Mouse (Mus musculus) skeletal muscle tissue, adult 2 months (tissue): ENCODE measurements around the gene Itpr1.
A peak's percentile ranks its signal among the peaks of the same experiment; 100 is the strongest.

ENCODE experiments used
- DNase-seq: peaks from one replicate; pipeline ENCODE4 v3.0.0-alpha.2; 2012; ENCODE audit warnings: low read depth, low spot score

The Itpr1 gene

GRCm38 (mm10) chr6:108380209-108380608 is 167.3 kb downstream of the Itpr1 start:
- DNase-seq, result no peak

DNA sequence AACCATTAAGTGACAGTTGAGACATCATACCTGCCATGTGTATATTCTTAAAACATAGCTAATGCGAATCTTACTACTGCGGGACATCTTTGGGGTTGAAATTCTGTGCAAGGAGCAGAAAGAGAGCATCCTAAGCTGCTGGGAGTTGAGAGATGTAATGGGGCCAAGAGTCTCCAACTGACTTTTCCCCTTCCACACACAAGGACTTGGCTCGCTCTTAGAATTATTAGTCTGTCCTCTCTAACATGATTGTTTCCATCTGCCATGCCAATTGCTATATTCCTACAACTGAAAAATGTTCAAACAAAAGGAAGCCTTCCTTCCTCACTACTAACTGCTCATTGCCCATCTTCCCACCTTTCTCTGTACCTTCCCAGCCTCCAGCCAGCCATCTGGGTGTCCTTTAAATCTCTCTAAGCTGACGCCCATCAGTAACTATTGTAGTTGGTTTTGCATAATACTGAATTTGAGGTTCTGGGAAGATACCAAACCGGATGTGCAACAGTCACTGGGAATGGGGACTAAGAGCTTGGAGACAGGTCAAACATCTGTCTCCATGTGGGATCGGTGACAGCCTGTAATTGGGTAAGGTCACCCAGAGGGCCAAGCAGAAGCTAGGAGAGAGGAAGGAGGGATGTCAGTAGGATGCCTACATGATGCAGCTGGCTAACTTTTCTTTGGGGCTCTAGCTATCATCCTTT is 177.9 kb downstream of the Itpr1 start:
- DNase-seq, result peak; percentile 25

DNA sequence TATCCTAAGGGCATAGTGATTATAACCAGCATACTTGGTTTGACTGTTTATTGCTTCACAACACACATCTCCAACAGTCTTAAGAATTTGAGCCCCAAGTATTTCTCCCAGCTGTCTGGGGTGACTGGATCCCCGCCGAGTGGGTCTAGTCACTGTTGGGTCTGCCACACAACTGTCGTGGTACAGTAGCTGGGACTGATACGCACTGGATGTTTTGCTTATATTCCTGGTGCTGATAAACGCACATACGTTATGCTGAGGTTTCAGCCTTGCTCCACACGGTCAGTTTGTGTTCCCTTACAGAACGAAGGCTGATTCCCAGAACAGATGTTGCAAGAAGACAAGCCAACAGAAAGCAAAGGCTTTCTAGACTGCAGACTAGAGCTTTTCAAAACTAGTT is 180.2 kb downstream of the Itpr1 start:
- no peak for DNase-seq

DNA sequence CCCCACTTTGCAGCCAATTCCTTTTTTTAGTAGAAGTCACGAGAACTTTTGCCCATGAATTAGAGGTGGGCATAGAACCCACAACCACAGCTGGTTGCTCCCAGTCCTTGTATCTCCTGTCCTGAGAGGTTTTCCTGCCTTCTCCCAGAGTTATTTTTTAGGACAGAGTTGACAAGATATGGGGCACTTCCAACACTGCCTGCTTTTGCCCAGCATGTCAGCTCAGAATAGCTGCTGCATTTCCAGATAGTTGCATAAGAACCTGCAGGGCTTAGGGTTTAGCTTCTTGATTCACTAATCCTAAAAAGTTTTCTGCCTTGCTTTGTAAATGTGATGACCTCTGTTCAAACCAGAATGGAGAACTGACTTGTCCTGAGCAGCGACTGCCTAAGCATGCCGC is 185.1 kb downstream of the Itpr1 start:
- DNase-seq, result no peak

- no peak for DNase-seq
Measured at GRCm38 (mm10) chr6:108401412-108401955, 188.6 kb downstream of the Itpr1 start.

- no peak for DNase-seq
Measured at GRCm38 (mm10) chr6:108404736-108405135, 191.8 kb downstream of the Itpr1 start.

- peak; percentile 67 for DNase-seq
Measured at GRCm38 (mm10) chr6:108408053-108408452, 195.2 kb downstream of the Itpr1 start.

DNA sequence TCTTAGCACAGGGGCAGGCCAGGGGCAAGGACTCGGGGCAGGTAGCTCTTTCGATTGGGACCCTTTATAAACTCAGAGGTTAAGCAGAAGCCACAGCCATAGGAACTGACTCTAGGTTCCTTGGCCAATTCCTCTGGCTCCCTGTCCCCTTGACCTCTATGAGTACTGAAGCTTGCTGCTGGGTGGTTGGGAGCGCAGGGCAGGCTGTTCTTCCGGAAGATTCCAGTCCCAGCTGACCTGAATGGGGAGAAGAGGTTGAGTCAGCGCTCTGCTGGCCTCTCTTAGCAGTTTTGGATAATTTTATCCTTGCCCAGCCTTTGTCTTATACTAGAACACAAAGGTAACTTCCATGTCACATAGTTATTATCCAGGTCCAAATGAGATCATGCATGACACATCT is 195.8 kb downstream of the Itpr1 start:
- DNase-seq, result no peak

DNA sequence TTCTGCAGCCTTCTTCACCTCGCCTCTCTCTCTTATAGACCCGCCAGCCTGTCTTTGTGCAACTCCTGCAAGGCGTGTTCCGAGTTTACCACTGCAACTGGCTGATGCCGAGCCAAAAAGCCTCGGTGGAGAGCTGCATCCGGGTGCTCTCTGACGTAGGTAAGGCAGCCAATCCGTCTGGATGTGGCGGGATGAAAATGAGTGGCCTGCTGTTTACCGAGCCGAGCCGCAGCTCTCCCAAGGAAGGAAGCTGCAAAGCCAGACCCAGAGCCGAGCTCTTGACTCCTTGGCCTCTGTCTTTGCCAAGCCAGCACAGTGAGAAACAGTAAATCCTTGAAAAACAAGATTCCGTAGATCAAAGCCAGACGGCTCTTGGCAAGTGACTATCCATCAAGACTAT is 197.9 kb downstream of the Itpr1 start:
- DNase-seq, result no peak

- no peak for DNase-seq
Measured at GRCm38 (mm10) chr6:108411201-108411600, 198.3 kb downstream of the Itpr1 start.

- DNase-seq, result no peak
Measured at GRCm38 (mm10) chr6:108413006-108413405, 200.1 kb downstream of the Itpr1 start.

- no peak for DNase-seq
Measured at GRCm38 (mm10) chr6:108413593-108413992, 200.7 kb downstream of the Itpr1 start.

GRCm38 (mm10) chr6:108415847-108416246 is 203.0 kb downstream of the Itpr1 start:
- no peak for DNase-seq

DNA sequence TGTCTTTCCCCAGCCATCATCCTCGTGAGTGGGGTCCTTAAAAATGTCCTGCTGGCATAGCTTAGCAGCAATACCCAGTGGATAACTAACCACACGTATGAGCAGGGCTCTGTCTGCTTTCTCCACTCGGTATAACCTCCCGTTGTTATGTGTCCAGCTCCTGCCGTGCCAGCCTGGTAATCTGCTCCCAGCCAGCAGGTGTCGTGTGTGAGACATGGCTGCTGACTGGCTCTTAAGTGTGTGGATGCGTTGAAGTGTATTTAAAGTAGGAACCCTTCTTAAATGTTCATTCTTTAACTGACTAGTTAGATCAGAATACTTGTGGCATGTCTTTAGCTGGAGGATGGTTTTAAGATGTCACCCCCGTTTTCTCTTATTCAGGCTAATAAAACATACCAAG is 204.6 kb downstream of the Itpr1 start:
- peak; percentile 70 for DNase-seq

GRCm38 (mm10) chr6:108418218-108418617 is 205.3 kb downstream of the Itpr1 start:
- no peak for DNase-seq

GRCm38 (mm10) chr6:108424749-108425584 is 212.1 kb downstream of the Itpr1 start:
- DNase-seq, result peak; percentile 89

DNA sequence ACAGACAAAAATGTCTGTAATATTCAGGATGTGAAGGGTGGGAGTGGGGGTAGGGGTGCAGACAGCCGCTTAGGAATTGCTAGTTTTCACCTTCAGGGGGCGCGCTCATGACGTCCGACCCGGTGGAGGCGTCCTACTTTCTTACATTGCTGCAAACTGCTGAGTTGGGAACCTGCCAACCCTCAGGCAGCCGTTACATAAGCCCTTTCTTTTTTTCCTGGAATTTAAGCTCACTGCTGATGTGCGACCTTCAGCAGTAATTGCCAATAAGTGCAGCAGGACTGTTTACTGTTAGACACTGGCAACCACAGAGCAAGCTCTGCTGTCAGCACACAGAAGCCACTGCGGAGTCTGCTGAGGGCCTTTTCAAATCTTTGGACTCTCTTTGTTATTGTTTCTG is 213.9 kb downstream of the Itpr1 start:
- DNase-seq, result peak; percentile 98

DNA sequence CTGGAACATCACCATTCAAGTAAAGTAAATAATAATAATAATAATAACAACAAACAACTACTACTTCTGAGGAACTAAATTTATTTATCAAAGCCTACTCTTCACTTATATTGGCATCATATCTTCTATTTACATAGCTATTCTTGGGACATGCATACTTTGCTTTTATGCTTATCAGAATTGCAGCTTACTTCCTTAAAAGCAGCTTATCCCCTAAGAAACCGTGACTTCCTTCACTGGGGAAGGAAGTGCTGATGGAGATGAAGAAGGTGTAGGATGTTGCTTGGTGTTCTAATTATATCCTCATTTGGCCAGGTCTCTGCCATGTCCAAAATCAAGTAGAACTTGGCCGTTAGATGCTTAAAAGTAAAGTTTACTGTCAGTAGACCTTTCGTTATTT is 215.5 kb downstream of the Itpr1 start:
- DNase-seq, result no peak

DNA sequence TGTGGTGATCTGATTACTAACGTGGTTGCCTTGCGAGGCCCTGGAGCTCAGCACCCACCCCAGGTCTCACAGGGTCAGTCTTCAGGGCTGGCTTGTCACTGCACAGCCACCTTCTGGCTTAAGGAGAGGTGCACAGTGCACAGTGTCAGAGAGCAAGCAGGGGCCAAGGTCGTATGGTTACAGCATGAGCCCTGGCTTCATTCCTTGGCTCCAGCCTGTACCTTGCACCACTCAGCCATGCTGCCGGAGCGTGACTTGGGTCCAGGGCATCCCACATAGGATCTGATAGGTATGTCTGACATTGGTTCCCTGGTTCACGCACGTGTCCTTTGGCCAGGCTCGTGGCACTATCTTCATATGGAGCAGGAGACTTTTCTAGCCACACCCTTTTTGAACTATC is 217.1 kb downstream of the Itpr1 start:
- DNase-seq, result no peak

DNA sequence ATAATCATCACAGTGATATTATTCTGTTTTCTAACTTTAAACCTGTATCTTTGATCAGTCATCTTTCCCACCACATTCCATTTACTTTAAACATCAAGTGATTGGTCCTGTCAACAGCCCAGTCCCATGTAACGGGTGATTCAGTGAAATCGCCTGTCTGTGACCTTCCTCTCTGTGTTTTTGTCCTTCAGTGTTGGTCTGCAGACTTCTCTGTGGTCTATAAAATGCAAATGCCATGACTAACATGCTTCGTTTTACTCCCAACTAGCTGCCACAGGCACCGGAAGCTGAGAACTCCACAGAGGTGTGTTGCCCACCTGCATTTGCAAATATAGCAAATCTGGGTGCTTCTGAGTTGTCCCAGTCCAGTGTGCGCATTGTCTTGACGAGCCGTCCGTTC is 218.3 kb downstream of the Itpr1 start:
- DNase-seq, result no peak

- DNase-seq, result no peak
Measured at GRCm38 (mm10) chr6:108432836-108433235, 219.9 kb downstream of the Itpr1 start.

GRCm38 (mm10) chr6:108434816-108435215 is 221.9 kb downstream of the Itpr1 start:
- DNase-seq, result no peak

GRCm38 (mm10) chr6:108435467-108435866 is 222.6 kb downstream of the Itpr1 start:
- no peak for DNase-seq
